Mouse (Mus musculus): ENCODE data around the gene Aldh4a1. TPM values are rescaled to one million over a fixed set of nuclear protein-coding genes. Genes with fewer than 3 reads are reported as not detected.
A peak's percentile ranks its signal among the peaks of the same experiment; 100 is the strongest.

Gene Aldh4a1
- polyA plus RNA-seq, 1 experiment = 44.5 TPM

DNA sequence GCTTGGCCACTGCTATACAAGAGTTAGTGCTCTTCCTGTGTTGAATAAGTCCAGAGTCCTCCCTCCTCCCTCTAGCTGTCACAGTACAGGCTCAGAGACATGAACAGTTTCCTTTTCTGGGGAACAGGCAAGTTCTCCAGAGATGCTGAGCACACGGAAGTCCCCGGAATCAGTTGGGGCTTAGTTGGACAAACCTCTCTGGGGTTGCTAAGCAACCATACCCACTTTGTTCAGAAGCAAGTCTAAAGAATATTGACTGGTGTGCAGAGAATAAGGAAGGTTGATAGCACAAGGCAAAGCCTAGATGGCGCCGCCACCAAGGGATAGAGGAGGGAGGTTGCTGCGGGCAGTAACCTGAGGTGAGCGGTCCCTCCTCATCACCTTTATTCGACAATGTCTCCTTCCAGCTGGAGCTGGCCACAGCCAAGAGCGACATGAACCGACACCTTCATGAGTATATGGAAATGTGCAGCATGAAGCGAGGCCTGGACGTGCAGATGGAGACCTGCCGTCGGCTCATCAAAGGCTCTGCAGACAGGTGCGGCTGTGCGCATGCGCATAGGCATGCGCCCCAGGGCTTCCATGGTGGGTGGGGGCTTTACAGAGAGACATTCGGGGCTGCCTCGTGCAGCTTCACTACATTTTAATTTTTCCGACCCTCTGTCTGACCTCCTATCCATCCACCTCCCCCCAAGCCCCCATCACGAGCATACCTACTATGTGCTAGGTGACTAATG is 8.0 kb upstream of the Aldh4a1 start:
- DNase-seq = no peak
- no peak for TF ChIP-seq CTCF (IDR thresholded peaks at IDR 0.05; ENCODE audit: insufficient read depth, low read length)
- TF ChIP-seq POLR2A (IDR thresholded peaks at IDR 0.05; ENCODE audit: borderline replicate concordance, extremely low read depth, low read depth, low read length) = no peak
- Histone ChIP-seq H3K4me1 (ENCODE audit: control insufficient read depth, insufficient read depth, low read length) (peaks cover 12% of the 10 kb centered on the region; the same call in 1 of the 2 replicates), H3K4me3 (replicated peaks; ENCODE audit: extremely low read depth, low read depth, low read length) (no peak overlapping the region)
- WGBS = 84% methylated on average over 21 of the region's 21 CpGs

DNA sequence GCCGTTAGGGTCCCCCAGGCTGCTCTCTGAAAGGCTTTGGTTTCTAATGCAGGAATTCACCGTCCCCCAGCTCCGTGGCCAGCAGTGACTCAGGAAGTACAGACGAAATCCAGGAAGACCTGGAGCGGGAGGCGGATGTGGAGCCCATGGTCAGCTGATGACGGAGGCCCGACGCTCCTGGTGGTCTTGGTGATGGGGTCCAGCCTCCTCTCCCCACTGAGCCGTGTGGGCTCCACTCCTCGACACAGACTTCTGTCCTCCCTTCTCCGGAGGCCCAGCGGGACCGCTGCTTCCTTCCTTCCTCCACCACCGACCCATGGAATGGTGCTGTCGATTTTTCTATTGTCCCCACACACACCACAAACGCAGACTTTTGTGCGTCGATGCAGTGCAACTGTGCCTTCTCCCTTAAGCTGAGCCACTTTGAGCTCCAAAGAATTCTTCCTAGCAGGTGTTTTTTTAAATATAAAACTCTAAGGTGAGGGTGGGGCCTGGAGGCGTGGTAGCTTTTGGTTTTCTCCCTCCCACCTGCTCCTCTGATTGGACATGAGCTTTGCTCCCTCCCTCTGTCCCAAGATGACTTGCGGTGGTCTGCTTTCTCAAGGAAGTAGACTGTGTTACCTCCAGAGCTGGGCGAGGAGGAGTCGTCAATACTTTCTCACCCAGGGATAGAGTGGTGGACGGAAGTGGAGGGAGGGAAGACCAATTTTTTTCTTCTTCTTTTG is 6.2 kb upstream of the Aldh4a1 start:
- peak overlapping the region; percentile 66 for H3K4me3 ChIP-seq (replicated peaks; ENCODE audit: extremely low read depth, low read depth, low read length)
- WGBS = 22% methylated on average over 24 of the region's 24 CpGs
- peak; percentile 61 for DNase-seq
- H3K4me1 ChIP-seq (ENCODE audit: control insufficient read depth, insufficient read depth, low read length) = peaks cover 11% of the 10 kb centered on the region; the same call in 1 of the 2 replicates
- TF ChIP-seq POLR2A (IDR thresholded peaks at IDR 0.05; ENCODE audit: borderline replicate concordance, extremely low read depth, low read depth, low read length) = peak; percentile 69; the same call in 1 of the 2 replicates
- no peak for TF ChIP-seq CTCF (IDR thresholded peaks at IDR 0.05; ENCODE audit: insufficient read depth, low read length)

DNA sequence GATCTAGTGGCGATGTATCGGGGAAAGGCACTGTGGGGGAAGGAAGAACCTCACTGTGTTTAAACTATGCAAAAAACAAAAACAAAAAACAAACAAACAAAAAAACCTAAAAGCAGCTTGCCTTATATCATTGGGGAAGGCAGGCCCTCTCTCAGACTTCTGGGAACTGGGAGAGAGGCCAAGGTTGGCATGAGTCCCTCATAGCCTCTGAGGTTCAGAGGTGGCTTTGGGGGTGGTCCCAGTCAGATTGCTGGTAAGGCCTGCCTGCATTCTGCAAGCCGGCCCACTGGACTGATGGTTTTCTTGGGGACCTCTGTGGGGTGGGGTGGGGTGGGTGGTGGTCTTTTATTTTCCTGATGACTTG is 5.7 kb upstream of the Aldh4a1 start:
- WGBS = 49% methylated on average over 3 of the region's 3 CpGs
- no peak for DNase-seq
- Histone ChIP-seq H3K4me3 (replicated peaks; ENCODE audit: extremely low read depth, low read depth, low read length) (no peak overlapping the region), H3K4me1 (ENCODE audit: control insufficient read depth, insufficient read depth, low read length) (peaks cover 7% of the 10 kb centered on the region; the same call in 1 of the 2 replicates)
- TF ChIP-seq CTCF (IDR thresholded peaks at IDR 0.05; ENCODE audit: insufficient read depth, low read length) (no peak), POLR2A (IDR thresholded peaks at IDR 0.05; ENCODE audit: borderline replicate concordance, extremely low read depth, low read depth, low read length) (no peak)

DNA sequence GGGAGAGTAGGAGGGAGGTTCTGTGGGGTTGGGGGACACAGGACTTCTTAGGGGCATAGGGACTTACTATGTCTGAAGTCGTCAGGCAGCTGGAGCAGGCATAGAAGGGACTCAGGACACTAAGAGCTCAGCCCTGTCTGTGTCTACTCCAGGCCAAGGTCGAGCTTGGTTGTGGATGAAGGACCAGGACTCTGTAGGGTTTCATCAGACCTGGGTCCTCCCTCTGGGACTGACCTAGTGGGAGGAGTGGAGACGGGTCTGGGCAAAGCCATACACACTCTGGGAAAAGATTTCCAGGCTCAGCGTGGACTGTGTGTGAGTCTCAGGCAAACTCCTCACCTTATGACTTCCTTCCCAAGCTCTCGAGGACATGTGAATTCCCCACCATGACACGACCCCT is 2.9 kb upstream of the Aldh4a1 start:
- Histone ChIP-seq H3K4me3 (replicated peaks; ENCODE audit: extremely low read depth, low read depth, low read length) (no peak overlapping the region), H3K4me1 (ENCODE audit: control insufficient read depth, insufficient read depth, low read length) (peaks cover 11% of the 10 kb centered on the region; the same call in 1 of the 2 replicates)
- WGBS = 80% methylated on average over 6 of the region's 6 CpGs
- no peak for TF ChIP-seq POLR2A (IDR thresholded peaks at IDR 0.05; ENCODE audit: borderline replicate concordance, extremely low read depth, low read depth, low read length)
- TF ChIP-seq CTCF (IDR thresholded peaks at IDR 0.05; ENCODE audit: insufficient read depth, low read length) = no peak
- DNase-seq = no peak

- 18% methylated on average over 21 of the region's 21 CpGs for WGBS
- H3K4me3 ChIP-seq (replicated peaks; ENCODE audit: extremely low read depth, low read depth, low read length) = peak overlapping the region; percentile 89
- DNase-seq = no peak
- H3K4me1 ChIP-seq (ENCODE audit: control insufficient read depth, insufficient read depth, low read length) = peaks cover 4% of the 10 kb centered on the region; the same call in 1 of the 2 replicates
- no peak for TF ChIP-seq POLR2A (IDR thresholded peaks at IDR 0.05; ENCODE audit: borderline replicate concordance, extremely low read depth, low read depth, low read length)
- TF ChIP-seq CTCF (IDR thresholded peaks at IDR 0.05; ENCODE audit: insufficient read depth, low read length) = no peak
Observed at GRCm38 (mm10) chr4:139623434-139624115, 909 bp downstream of the Aldh4a1 start.

DNA sequence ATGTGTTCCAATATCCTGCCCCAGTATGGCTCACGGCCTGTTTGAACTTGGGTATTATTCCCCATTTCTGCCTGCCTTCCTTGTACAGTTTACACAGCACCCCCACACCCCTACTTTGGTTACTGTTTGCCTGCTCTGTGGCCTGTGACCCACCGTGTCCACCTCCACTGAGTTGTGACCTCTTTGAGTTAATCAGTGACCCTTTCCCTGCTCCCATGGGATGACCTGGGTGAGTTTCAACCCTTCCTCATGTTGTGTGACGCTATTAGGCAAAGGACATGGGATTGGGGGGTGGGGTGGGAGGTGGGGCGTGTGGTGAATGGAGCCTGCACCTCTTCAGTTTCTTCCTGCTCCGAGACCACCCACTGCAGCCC is 1.4 kb downstream of the Aldh4a1 start:
- WGBS = 62% methylated on average over 5 of the region's 5 CpGs
- TF ChIP-seq CTCF (IDR thresholded peaks at IDR 0.05; ENCODE audit: insufficient read depth, low read length) = no peak
- DNase-seq = no peak
- Histone ChIP-seq H3K4me1 (ENCODE audit: control insufficient read depth, insufficient read depth, low read length) (peaks cover 4% of the 10 kb centered on the region; the same call in 1 of the 2 replicates), H3K4me3 (replicated peaks; ENCODE audit: extremely low read depth, low read depth, low read length) (no peak overlapping the region)

DNA sequence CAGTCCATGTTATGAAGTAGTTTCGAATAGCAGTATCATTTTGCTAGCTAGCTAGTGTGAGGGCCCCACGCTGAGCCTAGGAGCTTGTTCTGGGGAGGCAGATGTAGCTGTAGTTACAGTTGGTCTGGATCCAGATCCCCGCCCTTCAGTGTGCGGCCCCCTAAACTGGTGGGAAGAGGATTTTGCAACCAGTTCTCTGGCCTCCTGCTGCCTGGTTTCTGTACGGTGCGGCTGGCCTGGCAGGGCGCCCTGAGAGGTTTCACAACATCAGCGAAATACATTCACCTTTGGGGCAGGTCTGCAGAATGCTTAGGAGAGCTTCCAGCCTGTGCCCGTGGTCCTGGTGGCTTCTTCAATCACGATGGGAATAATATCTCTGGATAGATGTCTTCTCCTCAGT is 2.0 kb downstream of the Aldh4a1 start:
- WGBS = 54% methylated on average over 10 of the region's 10 CpGs
- H3K4me1 ChIP-seq (ENCODE audit: control insufficient read depth, insufficient read depth, low read length) = peaks cover 4% of the 10 kb centered on the region; the same call in 1 of the 2 replicates
- no peak overlapping the region for H3K4me3 ChIP-seq (replicated peaks; ENCODE audit: extremely low read depth, low read depth, low read length)
- peak; percentile 67 for DNase-seq
- TF ChIP-seq CTCF (IDR thresholded peaks at IDR 0.05; ENCODE audit: insufficient read depth, low read length) (no peak), POLR2A (IDR thresholded peaks at IDR 0.05; ENCODE audit: borderline replicate concordance, extremely low read depth, low read depth, low read length) (no peak)

- 90% methylated on average over 11 of the region's 11 CpGs for WGBS
Observed at GRCm38 (mm10) chr4:139627361-139627760, 4.7 kb downstream of the Aldh4a1 start.

DNA sequence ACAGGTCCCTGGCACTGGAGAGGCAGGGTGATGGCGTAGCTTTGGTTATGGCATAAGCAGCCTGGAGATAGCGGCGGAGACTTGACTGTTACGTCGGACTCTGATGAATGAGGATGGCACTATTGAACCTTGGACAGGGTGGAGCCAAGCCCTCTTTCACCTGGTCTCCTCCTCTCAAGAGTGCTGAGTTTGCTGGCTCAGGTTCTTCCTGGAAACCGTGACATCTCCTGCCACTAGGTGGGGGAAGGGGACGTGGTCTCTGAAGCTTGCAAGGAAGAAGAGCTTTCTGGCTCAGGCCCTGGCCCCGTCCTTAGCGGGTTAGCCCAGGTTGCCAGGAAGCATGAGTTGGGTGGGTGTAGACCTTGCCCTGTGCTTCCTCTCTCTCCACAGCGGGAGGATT is 7.5 kb downstream of the Aldh4a1 start:
- no peak overlapping the region for H3K4me3 ChIP-seq (replicated peaks; ENCODE audit: extremely low read depth, low read depth, low read length)
- 66% methylated on average over 10 of the region's 10 CpGs for WGBS
- no peak for DNase-seq
- no peak for TF ChIP-seq POLR2A (IDR thresholded peaks at IDR 0.05; ENCODE audit: borderline replicate concordance, extremely low read depth, low read depth, low read length)
- TF ChIP-seq CTCF (IDR thresholded peaks at IDR 0.05; ENCODE audit: insufficient read depth, low read length) = no peak
- no peaks in the 10 kb centered on the region; the same call in 1 of the 2 replicates for H3K4me1 ChIP-seq (ENCODE audit: control insufficient read depth, insufficient read depth, low read length)

More at GRCm38 (mm10) chr4:139627361-139627760, 4.7 kb downstream of the Aldh4a1 start:
- DNase-seq = no peak
- no peak overlapping the region for H3K4me3 ChIP-seq (replicated peaks; ENCODE audit: extremely low read depth, low read depth, low read length)
- TF ChIP-seq CTCF (IDR thresholded peaks at IDR 0.05; ENCODE audit: insufficient read depth, low read length) = no peak
- no peak for TF ChIP-seq POLR2A (IDR thresholded peaks at IDR 0.05; ENCODE audit: borderline replicate concordance, extremely low read depth, low read depth, low read length)
- H3K4me1 ChIP-seq (ENCODE audit: control insufficient read depth, insufficient read depth, low read length) = peaks cover 4% of the 10 kb centered on the region; the same call in 1 of the 2 replicates

Measured in lung, adult 2 months (tissue).